Mouse (Mus musculus) liver, adult (tissue): ENCODE data around the gene Gucy2e.

ENCODE experiments used
- GATA4 ChIP-seq: IDR thresholded peaks from 2 replicates; pipeline ENCODE4 v1.6.1; 2014; ENCODE audit warnings: mild to moderate bottlenecking, low read length; ENCODE audit not compliant: insufficient replicate concordance

Gucy2e gene

GRCm38 (mm10) chr11:69236926-69237260 is at the start of gene Gucy2e:
TSS of gene Gucy2e (minus strand) at chr11:69237036.
- TF ChIP-seq GATA4, result no peak

GRCm38 (mm10) chr11:69277267-69277666 is 40.4 kb upstream of the Gucy2e start:
- no peak for TF ChIP-seq GATA4

GRCm38 (mm10) chr11:69276081-69276480 is 39.2 kb upstream of the Gucy2e start:
- no peak for TF ChIP-seq GATA4

DNA sequence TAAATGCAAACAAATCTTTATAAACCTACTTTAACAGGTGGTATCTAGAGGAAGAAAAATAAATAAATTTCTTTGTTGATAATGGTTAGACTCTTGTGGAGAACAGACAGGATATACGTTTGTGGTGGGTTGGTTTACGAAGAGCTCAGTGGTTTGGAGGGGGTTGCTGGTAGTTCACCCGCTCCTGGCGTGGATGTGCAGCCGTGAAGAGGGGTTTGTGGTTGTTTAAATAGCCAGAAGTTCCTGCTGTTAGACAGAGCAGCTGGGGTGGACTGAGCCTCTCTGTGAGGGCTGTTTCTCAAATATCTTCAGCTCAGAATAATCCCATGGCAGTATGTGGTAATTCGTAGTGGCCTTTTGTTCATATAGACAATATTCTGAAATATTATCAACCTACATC is 38.8 kb upstream of the Gucy2e start:
- no peak for TF ChIP-seq GATA4

- TF ChIP-seq GATA4, result no peak
Measured at GRCm38 (mm10) chr11:69272122-69272740, 35.4 kb upstream of the Gucy2e start.

DNA sequence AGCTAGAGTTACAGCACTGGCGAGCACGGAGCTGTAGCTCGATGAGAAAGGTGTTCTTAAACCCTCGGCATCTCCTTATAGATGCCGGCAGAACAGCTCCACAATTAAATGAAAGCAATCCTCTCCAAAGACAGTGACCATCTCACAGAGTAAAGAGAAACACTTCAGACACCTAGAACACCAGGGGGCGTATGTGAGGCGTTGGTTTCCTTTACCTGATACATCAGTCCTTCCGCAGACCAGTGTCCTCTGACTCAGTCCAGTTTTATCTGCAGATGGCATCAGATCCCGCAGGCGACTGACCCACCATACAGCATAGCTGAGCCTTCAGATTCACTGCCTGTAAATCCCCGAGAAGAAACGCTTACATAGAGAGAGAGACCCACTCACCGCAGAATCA is 32.7 kb upstream of the Gucy2e start:
- TF ChIP-seq GATA4, result no peak

GRCm38 (mm10) chr11:69268100-69268499 is 31.3 kb upstream of the Gucy2e start:
- TF ChIP-seq GATA4, result no peak

GRCm38 (mm10) chr11:69267341-69267740 is 30.5 kb upstream of the Gucy2e start:
- TF ChIP-seq GATA4, result no peak

DNA sequence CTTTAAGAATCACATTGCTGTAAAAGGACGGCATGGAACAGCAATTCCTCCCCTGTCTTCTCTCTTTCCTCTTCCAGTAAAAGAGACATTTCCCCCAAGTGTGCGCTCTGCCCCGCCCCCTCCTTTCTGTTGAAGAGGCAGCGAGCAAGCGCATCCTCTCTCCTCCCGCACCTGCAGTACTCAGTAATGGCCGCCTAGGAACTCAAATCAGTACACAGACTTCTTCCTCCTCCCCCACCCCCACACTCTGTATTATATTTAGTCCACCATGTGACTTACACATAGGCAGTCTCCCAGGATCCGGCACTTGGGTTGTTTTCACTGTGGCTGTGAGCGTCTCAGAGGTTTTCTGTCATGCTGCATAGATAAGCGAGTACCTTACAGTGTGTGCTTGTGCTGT is 29.4 kb upstream of the Gucy2e start:
- TF ChIP-seq GATA4, result no peak

DNA sequence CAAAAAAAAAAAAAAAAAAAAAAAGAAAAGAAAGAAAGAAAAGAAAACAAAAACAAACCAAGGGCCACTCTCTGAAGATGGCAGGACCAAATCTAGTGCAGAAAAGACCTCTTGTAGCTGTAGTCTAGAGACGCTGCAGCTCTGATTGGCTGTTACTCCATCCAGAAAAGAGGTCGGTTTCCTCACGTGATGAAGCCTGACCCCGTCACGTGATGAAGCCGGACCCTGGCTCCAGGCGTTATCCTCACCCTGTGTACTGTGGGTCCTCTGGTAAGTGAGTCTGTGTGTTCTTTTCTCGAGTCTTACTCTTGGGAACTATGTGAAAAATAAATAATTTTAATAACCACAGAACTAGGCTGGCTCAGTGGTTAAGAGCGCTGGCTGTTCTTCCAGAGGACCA is 28.6 kb upstream of the Gucy2e start:
- no peak for TF ChIP-seq GATA4

DNA sequence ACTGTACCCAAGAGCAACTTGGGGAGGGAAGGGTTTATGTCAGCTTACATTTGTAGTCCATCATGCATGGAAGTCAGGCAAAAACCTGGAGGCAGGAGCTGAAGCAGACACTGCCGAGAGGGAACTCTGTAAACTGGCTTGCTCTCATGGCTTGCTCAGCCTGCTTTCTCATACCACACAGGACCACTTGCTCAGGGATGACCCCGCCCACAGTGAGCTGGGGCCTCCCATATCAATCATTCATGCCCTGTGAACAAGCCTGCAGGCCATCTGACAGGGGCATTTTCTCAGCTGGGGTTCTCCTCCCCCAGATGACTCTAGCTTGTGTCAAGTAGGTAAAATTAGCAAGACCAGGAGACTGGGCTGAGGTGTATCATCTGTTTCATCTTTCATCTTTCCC is 27.4 kb upstream of the Gucy2e start:
- no peak for TF ChIP-seq GATA4

- TF ChIP-seq GATA4, result no peak
Measured at GRCm38 (mm10) chr11:69260111-69260510, 23.3 kb upstream of the Gucy2e start.

GRCm38 (mm10) chr11:69258287-69258686 is 21.5 kb upstream of the Gucy2e start:
- peak; percentile 57; the same call in 1 of the 2 replicates for TF ChIP-seq GATA4

GRCm38 (mm10) chr11:69257807-69258206 is 21.0 kb upstream of the Gucy2e start:
- TF ChIP-seq GATA4, result no peak

DNA sequence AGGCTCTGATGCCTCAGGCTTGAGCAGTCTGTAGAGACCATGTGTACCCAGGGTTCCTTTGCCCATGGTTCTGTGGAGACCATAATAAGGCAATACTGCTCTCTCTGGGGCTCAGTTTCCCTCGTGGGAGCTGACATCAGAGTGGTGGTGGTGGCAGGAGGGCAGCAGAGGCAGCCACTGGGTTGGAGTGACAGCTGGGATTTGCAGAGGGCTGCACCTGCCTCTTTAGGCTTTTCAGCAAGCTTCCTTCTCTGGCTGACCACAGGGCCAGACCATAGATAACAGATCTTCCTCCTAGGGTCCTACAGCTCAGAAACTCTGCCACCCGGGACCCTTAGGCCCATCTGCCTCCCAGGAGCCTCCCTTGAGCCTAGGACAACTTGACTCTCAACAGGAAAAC is 20.2 kb upstream of the Gucy2e start:
- TF ChIP-seq GATA4, result no peak

GRCm38 (mm10) chr11:69254808-69255207 is 18.0 kb upstream of the Gucy2e start:
- no peak for TF ChIP-seq GATA4

GRCm38 (mm10) chr11:69253131-69253530 is 16.3 kb upstream of the Gucy2e start:
- TF ChIP-seq GATA4, result no peak
